Mouse (Mus musculus) embryonic facial prominence, embryonic 12.5 days (tissue): Measurements from ENCODE around the gene Zdhhc14. TPM values are rescaled to one million over a fixed set of nuclear protein-coding genes. Genes with fewer than 3 reads are reported as not detected.

Experiments
- ATAC-seq: fragments of 200-750 bp; cut with Nextera tagmentation; 2 replicates; pipeline ENCODE4 v1.8.0; 2017; ENCODE audit not compliant: insufficient number of reproducible peaks, insufficient read depth, low FRiP score, low TSS enrichment
- H3K27ac ChIP-seq: fragments of 300-500 bp; sonication (generic); 2 replicates; pipeline ENCODE4 v1.5.1; 2016; ENCODE audit warnings: mild to moderate bottlenecking
- H3K27me3 ChIP-seq: fragments of 300-500 bp; sonication (generic); 2 replicates; pipeline ENCODE4 v1.6.1; 2016; ENCODE audit warnings: mild to moderate bottlenecking, moderate library complexity
- H3K36me3 ChIP-seq: fragments of 300-500 bp; sonication (generic); 2 replicates; pipeline ENCODE4 v1.6.1; 2016; ENCODE audit warnings: mild to moderate bottlenecking
- H3K4me1 ChIP-seq: fragments of 300-500 bp; sonication (generic); 2 replicates; pipeline ENCODE4 v1.6.1; 2016
- H3K4me2 ChIP-seq: fragments of 300-500 bp; sonication (generic); replicated peaks from 2 replicates; pipeline ENCODE4 v1.6.1; 2016; ENCODE audit warnings: mild to moderate bottlenecking, moderate library complexity
- H3K4me3 ChIP-seq: fragments of 300-500 bp; sonication (generic); 2 replicates; pipeline ENCODE4 v1.5.1; 2016; ENCODE audit warnings: mild to moderate bottlenecking
- H3K9ac ChIP-seq: fragments of 300-500 bp; sonication (generic); 2 replicates; pipeline ENCODE4 v1.6.1; 2016; ENCODE audit warnings: mild to moderate bottlenecking, moderate library complexity
- H3K9me3 ChIP-seq: fragments of 300-500 bp; sonication (generic); 2 replicates; pipeline ENCODE4 v1.6.1; 2016; ENCODE audit warnings: mild to moderate bottlenecking, moderate library complexity
- WGBS: fragments of 180-500 bp; shearing (Covaris S2); methylation state at CpG from one replicate; pipeline ENCODE4 v1.1.7; 2016; 5-methylcytosine and 5-hydroxymethylcytosine counted together
- polyA plus RNA-seq: library from polyadenylated mRNA; unstranded; fragments of >200 nt; fragmentation: Nextera tagmentation; extraction: Ambion mirVana; gene quantifications from 2 replicates; pipeline ENCODE4 v1.2.1, GENCODE M21; 2016

The Zdhhc14 gene
- polyA plus RNA-seq, 1 experiment from 2014 or later = 4.0 TPM

DNA sequence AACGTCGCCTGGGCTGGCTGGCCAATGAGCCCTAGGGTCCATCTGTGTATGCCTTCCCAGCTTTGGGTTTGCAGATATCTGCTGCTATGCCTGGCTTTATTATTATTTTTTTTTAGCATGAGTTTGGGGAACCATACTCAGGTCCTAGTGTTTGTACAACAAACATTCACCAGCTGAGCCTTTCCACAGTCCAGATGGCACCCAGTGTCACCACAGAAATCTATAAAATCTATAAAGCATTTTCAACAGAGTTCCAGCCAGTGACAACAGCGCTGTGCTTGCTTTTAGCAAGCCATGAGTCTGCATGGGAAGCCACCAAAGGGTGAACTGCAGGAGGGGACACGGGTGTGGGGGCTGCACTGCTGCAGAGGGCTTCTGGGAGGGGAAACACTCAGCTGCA is 257.9 kb downstream of the Zdhhc14 start:
- Histone ChIP-seq H3K4me1 (peaks cover 5% of the 10 kb centered on the region), H3K9ac (no peak overlapping the region)

DNA sequence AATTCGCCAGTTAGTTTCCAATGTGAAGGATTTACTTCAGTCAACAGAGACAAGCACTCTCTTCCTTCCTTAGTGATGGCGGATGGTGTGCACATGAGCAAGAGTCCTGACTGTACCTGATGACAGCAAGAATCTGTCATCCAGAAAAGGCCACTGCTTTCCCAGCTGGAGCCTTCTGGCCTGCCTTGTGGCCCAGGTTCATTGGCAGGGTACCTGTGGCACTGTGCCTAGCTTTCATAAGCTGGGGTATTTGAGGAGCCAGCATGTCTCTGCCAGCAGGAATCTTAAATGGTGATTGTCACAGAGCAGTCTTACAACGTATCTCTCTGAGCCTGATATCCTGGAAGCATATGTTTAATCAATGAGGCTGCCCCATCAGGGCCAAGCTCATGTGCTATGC is 258.7 kb downstream of the Zdhhc14 start:
- Histone ChIP-seq H3K27me3 (no peaks in the 10 kb centered on the region), H3K27ac (no peak overlapping the region), H3K4me1 (peaks cover 5% of the 10 kb centered on the region), H3K4me3 (no peak overlapping the region), H3K9me3 (no peaks in the 10 kb centered on the region), H3K36me3 (no peaks in the 10 kb centered on the region), H3K9ac (no peak overlapping the region), H3K4me2 (no peak overlapping the region)
- no peak for ATAC-seq
- 80% methylated on average over 3 of the region's 3 CpGs for WGBS

More for the DNA sequence above, 257.9 kb downstream of the Zdhhc14 start:
- Histone ChIP-seq H3K9me3 (no peaks in the 10 kb centered on the region), H3K27ac (no peak overlapping the region), H3K4me2 (no peak overlapping the region), H3K4me3 (no peak overlapping the region), H3K27me3 (no peaks in the 10 kb centered on the region), H3K36me3 (no peaks in the 10 kb centered on the region)
- ATAC-seq = no peak
- WGBS = 78% methylated on average over 4 of the region's 4 CpGs

DNA sequence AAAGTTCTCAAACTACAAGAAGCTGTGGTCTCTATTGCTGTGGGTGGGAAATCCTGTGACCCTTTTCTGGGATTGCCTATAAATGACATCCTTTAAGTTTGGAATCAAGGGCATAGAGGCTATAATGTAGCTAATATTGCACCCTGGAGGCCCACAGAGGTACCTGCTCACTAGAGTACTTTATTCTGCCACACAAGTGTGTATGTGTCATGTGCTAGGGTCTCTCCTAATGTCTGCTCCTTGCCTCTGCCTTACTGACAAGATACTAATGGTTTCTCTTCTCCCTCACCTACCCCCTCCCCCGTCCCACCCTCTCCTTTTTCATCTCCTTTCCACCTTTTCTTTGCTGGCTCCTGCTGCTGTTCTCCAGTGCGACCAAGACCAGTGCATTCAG is 260.0 kb downstream of the Zdhhc14 start:
- H3K36me3 ChIP-seq = no peaks in the 10 kb centered on the region
- H3K27me3 ChIP-seq = no peaks in the 10 kb centered on the region
- H3K27ac ChIP-seq = peak overlapping the region; percentile 3; the same call in 1 of the 2 replicates
- H3K9ac ChIP-seq = peak overlapping the region; percentile 51
- peak overlapping the region; percentile 78 for H3K4me2 ChIP-seq
- ATAC-seq = no peak
- 36% methylated on average over 2 of the region's 2 CpGs for WGBS
- no peak overlapping the region for H3K4me3 ChIP-seq
- peaks cover 5% of the 10 kb centered on the region for H3K4me1 ChIP-seq
- H3K9me3 ChIP-seq = no peaks in the 10 kb centered on the region

DNA sequence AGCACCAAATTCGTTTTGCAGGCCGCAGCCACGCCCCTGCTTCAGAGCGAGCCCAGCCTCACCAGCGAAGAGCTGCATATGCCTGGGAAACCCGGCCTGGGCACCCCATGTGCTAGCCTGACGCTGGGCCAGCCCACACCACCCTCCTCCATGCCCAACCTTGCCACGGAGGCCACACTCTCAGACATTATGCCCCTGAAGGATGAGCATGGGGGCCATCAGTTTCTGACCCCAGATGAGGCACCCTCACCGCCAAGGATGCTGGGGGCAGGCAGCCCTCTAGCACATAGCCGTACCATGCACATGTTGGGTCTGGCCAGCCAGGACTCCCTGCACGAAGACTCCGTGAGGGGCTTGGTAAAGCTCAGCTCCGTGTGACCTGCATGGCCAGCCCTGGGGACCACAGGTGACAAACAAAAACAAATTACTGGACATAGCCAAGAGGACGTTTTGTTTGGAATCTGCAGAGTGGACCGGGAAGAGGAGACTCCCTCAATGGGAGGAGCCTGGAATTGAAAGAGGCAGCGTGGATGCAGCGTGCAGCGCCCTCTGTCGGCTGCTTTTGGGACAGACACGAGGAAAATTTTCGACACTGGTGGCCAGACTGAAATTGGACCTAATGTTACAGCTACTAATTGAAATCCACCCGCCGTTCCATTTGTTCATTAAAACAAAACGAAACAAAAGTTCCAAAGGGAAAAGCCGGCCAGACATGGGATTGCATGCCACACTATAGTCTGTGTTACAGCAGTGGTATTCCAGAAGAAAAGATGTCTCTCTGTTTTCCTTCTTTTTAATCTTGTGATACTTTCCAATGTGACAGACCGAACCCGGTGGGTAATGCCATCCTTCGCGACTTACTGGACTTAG is 260.6 kb downstream of the Zdhhc14 start:
- 9% methylated on average over 29 of the region's 29 CpGs for WGBS
- H3K9ac ChIP-seq = peak overlapping the region; percentile 51
- no peaks in the 10 kb centered on the region for H3K9me3 ChIP-seq
- peak overlapping the region; percentile 78 for H3K4me2 ChIP-seq
- no peaks in the 10 kb centered on the region for H3K27me3 ChIP-seq
- H3K36me3 ChIP-seq = no peaks in the 10 kb centered on the region
- peak overlapping the region; percentile 43 for H3K4me3 ChIP-seq
- peak; percentile 65; the same call in 1 of the 2 replicates for ATAC-seq
- peak overlapping the region; percentile 3; the same call in 1 of the 2 replicates for H3K27ac ChIP-seq
- peaks cover 5% of the 10 kb centered on the region for H3K4me1 ChIP-seq

DNA sequence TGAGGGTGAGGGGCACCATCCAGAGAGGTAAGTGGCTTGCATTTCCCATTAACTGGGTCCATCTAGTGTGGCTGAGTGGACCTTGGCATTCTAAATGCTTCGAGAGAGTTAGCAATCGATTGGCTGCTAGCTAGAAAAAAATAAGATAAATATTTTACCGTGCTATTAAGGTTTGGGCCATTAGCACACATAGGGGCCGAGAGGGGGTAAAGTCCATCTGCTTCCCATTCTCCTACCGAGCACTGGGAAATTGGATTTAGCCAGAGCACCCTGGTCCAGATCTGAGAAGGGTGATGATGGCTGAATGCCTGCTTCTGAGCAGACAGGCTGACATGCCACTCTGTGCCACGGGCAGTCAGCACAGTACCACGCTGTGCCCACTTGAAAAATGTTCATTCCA is 263.1 kb downstream of the Zdhhc14 start:
- 79% methylated on average over 7 of the region's 7 CpGs for WGBS
- ATAC-seq = no peak
- no peak overlapping the region for H3K4me3 ChIP-seq
- H3K27ac ChIP-seq = no peak overlapping the region
- H3K36me3 ChIP-seq = no peaks in the 10 kb centered on the region
- H3K4me2 ChIP-seq = no peak overlapping the region
- no peaks in the 10 kb centered on the region for H3K9me3 ChIP-seq
- H3K4me1 ChIP-seq = peaks cover 5% of the 10 kb centered on the region
- no peaks in the 10 kb centered on the region for H3K27me3 ChIP-seq
- no peak overlapping the region for H3K9ac ChIP-seq

DNA sequence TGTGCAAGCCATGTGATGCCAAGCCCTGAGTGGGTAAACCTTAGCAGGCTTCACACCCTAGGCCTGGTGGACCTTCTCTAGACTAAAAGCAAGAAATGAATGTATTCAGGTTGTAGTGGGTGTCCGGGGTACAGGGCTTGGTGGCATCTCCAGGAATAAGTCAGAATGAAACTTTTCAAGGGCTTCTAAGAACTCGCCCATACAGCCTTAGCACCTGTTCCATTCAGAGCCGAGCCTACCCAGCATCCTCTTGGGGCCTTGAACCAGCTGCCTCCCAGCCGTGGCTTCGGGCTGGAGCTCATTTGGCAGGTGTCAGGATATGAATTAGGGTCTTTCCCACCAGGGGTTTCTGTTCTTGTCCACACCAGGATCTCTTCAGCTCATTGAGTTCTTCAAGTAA is 263.7 kb downstream of the Zdhhc14 start:
- WGBS = 70% methylated on average over 5 of the region's 5 CpGs
- Histone ChIP-seq H3K4me2 (no peak overlapping the region), H3K4me1 (peaks cover 5% of the 10 kb centered on the region), H3K27me3 (no peaks in the 10 kb centered on the region), H3K9me3 (no peaks in the 10 kb centered on the region), H3K9ac (no peak overlapping the region), H3K4me3 (no peak overlapping the region), H3K27ac (no peak overlapping the region), H3K36me3 (no peaks in the 10 kb centered on the region)
- no peak for ATAC-seq

DNA sequence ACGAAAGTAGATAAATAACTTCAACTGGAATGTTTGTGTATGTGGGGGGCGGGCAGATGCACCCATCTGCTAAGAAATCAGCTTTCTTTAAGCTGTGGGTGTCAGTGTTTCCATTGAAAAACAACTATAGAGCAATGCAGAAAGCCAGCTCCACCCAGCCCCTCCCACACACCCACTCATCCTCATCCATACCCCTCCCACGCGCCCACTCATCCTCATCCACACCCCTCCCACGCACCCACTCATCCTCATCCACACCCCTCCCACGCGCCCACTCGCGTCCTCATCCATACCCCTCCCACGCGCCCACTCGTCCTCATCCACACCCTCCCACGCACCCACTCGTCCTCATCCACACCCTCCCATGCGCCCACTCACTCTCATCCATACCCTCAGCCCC is 264.5 kb downstream of the Zdhhc14 start:
- no peak overlapping the region for H3K4me3 ChIP-seq
- H3K9me3 ChIP-seq = no peaks in the 10 kb centered on the region
- WGBS = 93% methylated on average over 15 of the region's 15 CpGs
- no peak overlapping the region for H3K27ac ChIP-seq
- no peaks in the 10 kb centered on the region for H3K27me3 ChIP-seq
- H3K4me2 ChIP-seq = no peak overlapping the region
- ATAC-seq = no peak
- peaks cover 5% of the 10 kb centered on the region for H3K4me1 ChIP-seq
- H3K36me3 ChIP-seq = no peaks in the 10 kb centered on the region
- no peak overlapping the region for H3K9ac ChIP-seq

DNA sequence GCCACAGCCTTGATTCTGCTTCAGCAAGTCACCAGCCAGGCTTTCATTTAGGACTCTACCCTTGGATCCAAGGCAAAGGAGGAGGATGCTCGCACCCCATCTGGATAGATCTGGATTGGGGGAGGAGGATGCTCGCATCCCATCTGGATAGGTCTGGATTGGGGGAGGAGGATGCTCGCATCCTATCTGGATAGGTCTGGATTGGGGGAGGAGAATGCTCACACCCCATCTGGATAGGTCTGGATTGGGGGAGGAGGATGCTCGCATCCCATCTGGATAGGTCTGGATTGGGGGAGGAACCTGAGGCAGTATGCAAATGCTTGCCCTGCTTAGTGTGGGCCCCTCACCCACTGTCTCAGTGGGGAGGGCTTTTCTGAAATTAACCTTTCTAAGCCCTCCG is 271.4 kb downstream of the Zdhhc14 start:
- no peak overlapping the region for H3K4me2 ChIP-seq
- no peak for ATAC-seq
- H3K4me3 ChIP-seq = no peak overlapping the region
- H3K9me3 ChIP-seq = no peaks in the 10 kb centered on the region
- no peaks in the 10 kb centered on the region for H3K36me3 ChIP-seq
- H3K27ac ChIP-seq = no peak overlapping the region
- H3K9ac ChIP-seq = no peak overlapping the region
- no peaks in the 10 kb centered on the region for H3K4me1 ChIP-seq
- no peaks in the 10 kb centered on the region for H3K27me3 ChIP-seq
- 83% methylated on average over 5 of the region's 5 CpGs for WGBS

DNA sequence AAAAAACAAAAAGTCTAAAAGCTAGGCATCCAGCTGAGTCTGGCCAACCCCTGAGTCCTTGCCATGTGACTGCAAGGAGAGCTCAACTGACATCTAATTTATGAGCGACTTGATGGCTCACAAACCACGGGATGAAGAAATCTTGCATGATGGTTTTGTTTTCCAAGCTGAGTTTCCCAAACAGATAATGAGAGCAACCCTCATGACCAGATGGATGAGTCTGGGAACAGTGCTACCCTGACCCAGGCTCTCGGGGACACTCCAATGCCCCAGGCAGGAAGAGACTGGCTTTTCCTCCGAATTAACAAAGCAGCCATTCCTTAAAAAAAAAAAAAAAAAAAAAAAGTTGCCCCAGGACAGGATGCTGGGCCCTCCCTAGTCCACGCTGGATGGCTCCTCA is 271.9 kb downstream of the Zdhhc14 start:
- 41% methylated on average over 5 of the region's 5 CpGs for WGBS
- no peak overlapping the region for H3K4me2 ChIP-seq
- no peak overlapping the region for H3K4me3 ChIP-seq
- H3K4me1 ChIP-seq = 0 out of 2 replicates have a peak, but pooled peaks cover 2% of the 10 kb centered on the region
- H3K9ac ChIP-seq = no peak overlapping the region
- no peaks in the 10 kb centered on the region for H3K36me3 ChIP-seq
- no peaks in the 10 kb centered on the region for H3K27me3 ChIP-seq
- no peaks in the 10 kb centered on the region for H3K9me3 ChIP-seq
- no peak overlapping the region for H3K27ac ChIP-seq
- ATAC-seq = no peak

DNA sequence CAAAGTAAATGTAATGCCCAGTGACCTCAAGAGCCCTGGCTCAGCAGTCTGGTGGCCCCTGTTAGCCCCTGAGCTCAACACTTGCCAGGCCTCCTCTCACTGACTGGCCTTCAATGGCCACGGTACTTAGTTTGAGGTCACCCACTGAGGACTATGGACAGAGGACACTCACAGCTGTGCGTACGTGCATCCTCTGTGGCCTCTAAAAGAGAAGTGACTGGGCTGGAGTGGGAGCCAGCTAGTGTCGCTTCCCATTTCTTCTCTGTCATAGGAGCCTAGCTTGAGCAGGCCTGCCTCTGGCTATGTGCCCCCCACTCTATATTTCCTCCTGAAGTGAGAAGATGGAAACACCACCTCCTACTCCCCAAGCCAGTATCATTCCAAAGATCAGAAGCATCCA is 273.4 kb downstream of the Zdhhc14 start:
- ATAC-seq = no peak
- Histone ChIP-seq H3K27me3 (no peaks in the 10 kb centered on the region), H3K4me1 (peaks cover 14% of the 10 kb centered on the region; the same call in 1 of the 2 replicates), H3K27ac (no peak overlapping the region), H3K9ac (no peak overlapping the region), H3K36me3 (no peaks in the 10 kb centered on the region), H3K4me3 (no peak overlapping the region), H3K4me2 (no peak overlapping the region), H3K9me3 (no peaks in the 10 kb centered on the region)
- WGBS = 83% methylated on average over 4 of the region's 4 CpGs

DNA sequence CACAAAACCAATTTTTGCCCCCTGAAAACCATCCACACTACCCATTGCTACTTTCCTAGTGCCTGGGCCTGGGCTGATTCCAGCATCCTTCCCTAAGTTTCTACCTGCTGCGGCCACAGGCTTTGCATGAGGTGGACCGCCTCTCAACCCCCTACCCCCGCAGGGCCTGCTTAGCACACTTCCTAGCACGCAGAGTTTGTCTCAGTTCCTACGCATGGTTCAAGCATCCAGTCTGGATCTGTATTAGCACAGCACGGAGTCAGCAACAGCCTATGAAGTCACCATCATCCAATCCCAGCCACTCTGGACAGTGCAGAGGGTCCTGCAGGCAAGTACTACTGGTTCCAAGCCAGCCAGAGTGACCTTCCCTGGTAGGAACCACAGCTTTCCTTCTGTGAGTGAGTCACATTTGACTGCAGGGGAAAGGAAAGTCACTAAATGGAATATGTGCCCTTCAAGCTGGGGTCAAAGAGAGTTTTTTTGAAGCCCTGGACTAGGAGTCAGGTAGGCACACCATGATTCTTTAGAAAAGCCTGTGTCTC is 275.9 kb downstream of the Zdhhc14 start:
- H3K36me3 ChIP-seq = no peaks in the 10 kb centered on the region
- ATAC-seq = no peak
- no peak overlapping the region for H3K4me2 ChIP-seq
- H3K9ac ChIP-seq = no peak overlapping the region
- 0 out of 2 replicates have a peak overlapping the region, but pooled peaks have one; percentile 8 for H3K27ac ChIP-seq
- no peak overlapping the region for H3K4me3 ChIP-seq
- no peaks in the 10 kb centered on the region for H3K9me3 ChIP-seq
- no peaks in the 10 kb centered on the region for H3K27me3 ChIP-seq
- H3K4me1 ChIP-seq = peaks cover 19% of the 10 kb centered on the region
- 62% methylated on average over 6 of the region's 6 CpGs for WGBS
